9 mouse cellular contexts compared by ENCODE assay signal in genomic region chr2:157064136-157064535, GRCm38 (mm10). TPM values are rescaled to one million over a fixed set of nuclear protein-coding genes. Genes with fewer than 3 reads are reported as not detected.
DNase-seq lines count a peak whose midpoint lies in the region; ATAC-seq lines count a peak whose summit lies in the region.
"Had no signal": no experiment of that assay in that cellular context is flagged by ENCODE, and none has a peak within 500 bp of the region (broad histone marks: within the 10 kb centered on the region; RNA-seq: fewer than 3 reads in every experiment).

No protein-coding gene starts in this region.

- no peak for ATAC-seq in hindbrain, embryonic 11.5 days (ENCODE audit: low FRiP score)
- ATAC-seq in hindbrain, embryonic 12.5 days (ENCODE audit: low FRiP score), result 0 out of 2 replicates have a peak, but pooled peaks have one; percentile 21
- ATAC-seq in neural tube, embryonic 15.5 days (ENCODE audit: low FRiP score), result no peak

- peaks cover 74% of the 10 kb centered on the region for H3K4me1 ChIP-seq in hindbrain, embryonic 10.5 days (replicated peaks)
- H3K4me1 ChIP-seq in hindbrain, embryonic 11.5 days (replicated peaks; ENCODE audit: control insufficient read depth, insufficient read depth, low read length), result peaks cover 5% of the 10 kb centered on the region
- peaks cover 66% of the 10 kb centered on the region for H3K4me1 ChIP-seq in hindbrain, embryonic 12.5 days
- H3K4me1 ChIP-seq in neural tube, embryonic 15.5 days, result peaks cover 63% of the 10 kb centered on the region

- no peak overlapping the region for H3K4me3 ChIP-seq in hindbrain, embryonic 10.5 days
- H3K4me3 ChIP-seq in hindbrain, embryonic 11.5 days (ENCODE audit: low read depth, low read length), result no peak overlapping the region
- H3K4me3 ChIP-seq in hindbrain, embryonic 12.5 days, result no peak overlapping the region
- H3K4me3 ChIP-seq in neural tube, embryonic 15.5 days (replicated peaks), result no peak overlapping the region

- H3K9me3 ChIP-seq in hindbrain, embryonic 10.5 days, result no peaks in the 10 kb centered on the region
- H3K9me3 ChIP-seq in hindbrain, embryonic 11.5 days (ENCODE audit: control insufficient read depth, low read length), result no peaks in the 10 kb centered on the region
- H3K9me3 ChIP-seq in hindbrain, embryonic 12.5 days (replicated peaks), result no peaks in the 10 kb centered on the region
- no peaks in the 10 kb centered on the region for H3K9me3 ChIP-seq in neural tube, embryonic 15.5 days (replicated peaks)

- 72% methylated on average over 7 of the region's 7 CpGs for WGBS in hindbrain, embryonic 10.5 days
- WGBS in hindbrain, embryonic 11.5 days, result 81% methylated on average over 7 of the region's 7 CpGs
- WGBS in hindbrain, embryonic 12.5 days, result 55% methylated on average over 7 of the region's 7 CpGs
- WGBS in neural tube, embryonic 15.5 days, result 31% methylated on average over 7 of the region's 7 CpGs

- H3K9ac ChIP-seq in hindbrain, embryonic 11.5 days (ENCODE audit: low read depth, low read length), result no peak overlapping the region
- H3K9ac ChIP-seq in hindbrain, embryonic 12.5 days, result peak overlapping the region; percentile 2; the same call in 1 of the 2 replicates
- H3K9ac ChIP-seq in neural tube, embryonic 15.5 days (replicated peaks), result no peak overlapping the region
- H3K9ac ChIP-seq: liver, embryonic 14.5 days had no signal

- no peaks in the 10 kb centered on the region for H3K27me3 ChIP-seq in hindbrain, embryonic 10.5 days (ENCODE audit: insufficient read depth, poor library complexity, severe bottlenecking)
- no peaks in the 10 kb centered on the region for H3K27me3 ChIP-seq in hindbrain, embryonic 11.5 days (ENCODE audit: control insufficient read depth, insufficient read depth, low read length)
- H3K27me3 ChIP-seq in hindbrain, embryonic 12.5 days, result no peaks in the 10 kb centered on the region
- H3K27me3 ChIP-seq in neural tube, embryonic 15.5 days (replicated peaks), result no peaks in the 10 kb centered on the region

- peak overlapping the region; percentile 69 for H3K27ac ChIP-seq in hindbrain, embryonic 10.5 days
- H3K27ac ChIP-seq in hindbrain, embryonic 11.5 days (ENCODE audit: low read depth, low read length), result no peak overlapping the region
- peak overlapping the region; percentile 55; the same call in 1 of the 2 replicates for H3K27ac ChIP-seq in hindbrain, embryonic 12.5 days
- H3K27ac ChIP-seq in neural tube, embryonic 15.5 days (replicated peaks), result peak overlapping the region; percentile 6
- H3K27ac ChIP-seq: liver, embryonic 14.5 days had no signal

- H3K36me3 ChIP-seq in hindbrain, embryonic 10.5 days, result peaks cover 58% of the 10 kb centered on the region
- 0 out of 2 replicates have a peak, but pooled peaks cover 2% of the 10 kb centered on the region for H3K36me3 ChIP-seq in hindbrain, embryonic 11.5 days (ENCODE audit: control insufficient read depth, insufficient read depth, low read length)
- peaks cover 13% of the 10 kb centered on the region for H3K36me3 ChIP-seq in hindbrain, embryonic 12.5 days
- peaks cover 15% of the 10 kb centered on the region for H3K36me3 ChIP-seq in neural tube, embryonic 15.5 days

- no peak for DNase-seq in hindbrain, embryonic 10.5 days (ENCODE audit: low spot score)
- DNase-seq in hindbrain, embryonic 11.5 days (ENCODE audit: low spot score), result no peak
- DNase-seq in spleen, postnatal 36 days (ENCODE audit: low spot score in 2 of 2), result peak; percentile 19 to 32
- no peak for DNase-seq in spleen, postnatal 14 days (ENCODE audit: low spot score in 2 of 2)
- DNase-seq in testis, postnatal 14 days (ENCODE audit: low spot score), result no peak
- DNase-seq in urinary bladder, postnatal 4 days (ENCODE audit: low spot score in 2 of 2), result no peak

- no peak overlapping the region for H3K4me2 ChIP-seq in hindbrain, embryonic 11.5 days (replicated peaks; ENCODE audit: low read depth, low read length)
- no peak overlapping the region for H3K4me2 ChIP-seq in hindbrain, embryonic 12.5 days (replicated peaks)
- no peak overlapping the region for H3K4me2 ChIP-seq in neural tube, embryonic 15.5 days

RNA-seq across cellular contexts. Expression of gene Soga1, which starts 14.9 kb away (rescaled TPM):
- polyA plus RNA-seq in hindbrain, embryonic 10.5 days (2016; fragmentation: Nextera tagmentation; extraction: Ambion mirVana), result 3.7 and 4.0 TPM in 2 replicates
- polyA plus RNA-seq in hindbrain, embryonic 11.5 days (2014; fragmentation: Nextera tagmentation; extraction: Ambion mirVana), result 7.2 and 9.8 TPM in 2 replicates
- 7.7 and 8.6 TPM in 2 replicates for polyA plus RNA-seq in hindbrain, embryonic 12.5 days (2016; fragmentation: Nextera tagmentation; extraction: Ambion mirVana)
- 3.3 and 4.9 TPM in 2 replicates for polyA plus RNA-seq in neural tube, embryonic 15.5 days (2015; fragmentation: Nextera tagmentation; extraction: Ambion mirVana)

RNA-seq across cellular contexts. Expression of gene Tldc2, which starts 22.7 kb away (rescaled TPM):
- not detected in 2 replicates for polyA plus RNA-seq in hindbrain, embryonic 10.5 days (2016; fragmentation: Nextera tagmentation; extraction: Ambion mirVana)
- not detected in 2 replicates for polyA plus RNA-seq in hindbrain, embryonic 11.5 days (2014; fragmentation: Nextera tagmentation; extraction: Ambion mirVana)
- polyA plus RNA-seq in hindbrain, embryonic 12.5 days (2016; fragmentation: Nextera tagmentation; extraction: Ambion mirVana), result not detected in 2 replicates
- 0.43 TPM in 1 of 2 replicates, not detected in the other for polyA plus RNA-seq in neural tube, embryonic 15.5 days (2015; fragmentation: Nextera tagmentation; extraction: Ambion mirVana)
- polyA plus RNA-seq: liver, embryonic 14.5 days had no signal

RNA-seq across cellular contexts. Expression of gene Dsn1, which starts 57.2 kb away (rescaled TPM):
- polyA plus RNA-seq in hindbrain, embryonic 10.5 days (2016; fragmentation: Nextera tagmentation; extraction: Ambion mirVana), result 44.1 and 51.2 TPM in 2 replicates
- polyA plus RNA-seq in hindbrain, embryonic 11.5 days (2014; fragmentation: Nextera tagmentation; extraction: Ambion mirVana), result 42.1 and 44.7 TPM in 2 replicates
- polyA plus RNA-seq in hindbrain, embryonic 12.5 days (2016; fragmentation: Nextera tagmentation; extraction: Ambion mirVana), result 35.1 and 36.5 TPM in 2 replicates
- polyA plus RNA-seq in neural tube, embryonic 15.5 days (2015; fragmentation: Nextera tagmentation; extraction: Ambion mirVana), result 8.3 and 13.8 TPM in 2 replicates

Comparison
In these comparisons a context has a peak if more than half of its experiments do, and no peak if none do; other contexts are left out.
1. DNase-seq: peak in spleen, postnatal 36 days (2 of 2); none in hindbrain, embryonic 10.5 days (single experiment), hindbrain, embryonic 11.5 days (single experiment), spleen, postnatal 14 days (0 of 2), testis, postnatal 14 days (single experiment) and urinary bladder, postnatal 4 days (0 of 2).